Mouse (Mus musculus) heart, postnatal 0 days (tissue): ENCODE data around the gene Ifi206. TPM values are rescaled to one million over a fixed set of nuclear protein-coding genes. Genes with fewer than 3 reads are reported as not detected.
"Not testable (repeated sequence)": the region's sequence is repeated elsewhere in the genome, so short reads cannot be mapped to it uniquely, and the experiment has no call there.

Experiments
- ATAC-seq: fragments of 200-750 bp; cut with Nextera tagmentation; 2 replicates; pipeline ENCODE4 v1.8.0; 2017; ENCODE audit warnings: low read depth, moderate number of reproducible peaks, moderate library complexity; ENCODE audit not compliant: insufficient read depth
- DNase-seq: peaks from one replicate; pipeline ENCODE4 v3.0.0-alpha.2; 2016; ENCODE audit warnings: low spot score
- H3K27ac ChIP-seq: fragments of 300-500 bp; sonication (generic); 2 replicates; pipeline ENCODE4 v1.5.1; 2014; ENCODE audit warnings: low read depth, mild to moderate bottlenecking
- H3K27me3 ChIP-seq: fragments of 300-500 bp; sonication (generic); 2 replicates; pipeline ENCODE4 v1.6.1; 2014; ENCODE audit warnings: low read length, mixed read lengths; ENCODE audit not compliant: control insufficient read depth, insufficient read depth
- H3K36me3 ChIP-seq: fragments of 300-500 bp; sonication (generic); replicated peaks from 2 replicates; pipeline ENCODE4 v1.6.1; 2014; ENCODE audit warnings: low read length, mixed read lengths; ENCODE audit not compliant: control insufficient read depth, insufficient read depth
- H3K4me1 ChIP-seq: fragments of 300-500 bp; sonication (generic); 2 replicates; pipeline ENCODE4 v1.6.1; 2014; ENCODE audit warnings: antibody characterized with exemption; ENCODE audit not compliant: control insufficient read depth, insufficient read depth
- H3K4me2 ChIP-seq: fragments of 300-500 bp; sonication (generic); 2 replicates; pipeline ENCODE4 v1.6.1; 2014; ENCODE audit warnings: low read depth, mild to moderate bottlenecking, low read length, moderate library complexity
- H3K4me3 ChIP-seq: fragments of 300-500 bp; sonication (generic); 2 replicates; pipeline ENCODE4 v1.5.1; 2014; ENCODE audit warnings: low read depth, low read length
- H3K9ac ChIP-seq: fragments of 300-500 bp; sonication (generic); replicated peaks from 2 replicates; pipeline ENCODE4 v1.6.1; 2014; ENCODE audit warnings: low read depth, low read length, mixed read lengths
- H3K9me3 ChIP-seq: fragments of 300-500 bp; sonication (generic); replicated peaks from 2 replicates; pipeline ENCODE4 v1.6.1; 2016; ENCODE audit warnings: low read length; ENCODE audit not compliant: control insufficient read depth
- EP300 ChIP-seq: IDR thresholded peaks from 2 replicates; pipeline ENCODE4 v1.6.1; 2016; ENCODE audit warnings: antibody characterized with exemption, low read depth
- WGBS: fragments of 180-500 bp; shearing (Covaris S2); extraction: QIAGEN DNeasy Blood & Tissue Kit; methylation state at CpG from one replicate; pipeline ENCODE4 v1.1.7; 2014; 5-methylcytosine and 5-hydroxymethylcytosine counted together
- polyA plus RNA-seq: library from polyadenylated mRNA; unstranded; fragments of >200 nt; fragmentation: Nextera tagmentation; extraction: Ambion mirVana; gene quantifications from 2 replicates; pipeline ENCODE4 v1.2.1, GENCODE M21; 2015
- total RNA-seq: library from RNA; depleted of rRNA; stranded (reverse); fragments of >200 nt; gene quantifications from 2 replicates; pipeline ENCODE4 v1.2.3, GENCODE M21; 2014; ENCODE audit warnings: low replicate concordance; rRNA removed

Ifi206 gene
- 0.04 and 0.27 TPM in 2 replicates for total RNA-seq
- 0.14 TPM in 2 replicates for polyA plus RNA-seq

DNA sequence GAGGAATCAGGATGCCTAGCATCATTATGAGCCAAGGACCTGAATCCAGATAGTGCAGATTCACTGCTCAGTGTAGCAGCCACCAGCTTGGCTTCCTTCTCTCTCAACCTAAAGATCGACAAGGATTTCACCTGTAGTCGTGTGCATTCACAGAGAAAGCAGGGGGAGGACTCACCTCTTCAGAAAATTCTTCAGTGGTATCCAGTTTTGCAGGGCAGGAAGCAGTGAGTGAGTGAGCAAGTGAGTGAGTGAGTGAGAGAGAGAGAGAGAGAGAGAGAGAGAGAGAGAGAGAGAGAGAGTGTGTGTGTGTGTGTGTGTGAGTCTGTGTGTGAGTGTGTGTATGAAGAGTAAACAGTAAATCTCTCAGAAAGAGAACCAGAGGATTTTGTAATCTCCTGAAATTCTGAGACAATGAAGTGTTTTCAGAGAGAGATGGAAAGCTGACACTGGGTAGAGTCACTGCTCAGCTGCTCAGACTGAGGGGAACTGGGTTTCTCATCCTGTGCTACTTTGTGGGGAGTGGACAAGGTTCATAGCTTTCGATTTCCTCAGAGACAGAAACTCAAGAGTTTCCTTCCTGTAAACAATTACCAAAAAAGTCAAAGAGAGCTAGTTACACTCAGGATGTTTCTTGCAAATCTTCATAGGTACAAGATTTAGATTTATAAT lies at the start of gene Ifi206:
Gene Ifi206 (minus strand): TSS at position 230 of the 669 bp plus-strand sequence.
- not testable (repeated sequence) for H3K36me3 ChIP-seq, H3K4me1 ChIP-seq, H3K4me2 ChIP-seq, H3K9me3 ChIP-seq, H3K9ac ChIP-seq, H3K27me3 ChIP-seq, ATAC-seq, H3K4me3 ChIP-seq, H3K27ac ChIP-seq, DNase-seq
- 61% methylated on average over 3 of the region's 3 CpGs for WGBS

DNA sequence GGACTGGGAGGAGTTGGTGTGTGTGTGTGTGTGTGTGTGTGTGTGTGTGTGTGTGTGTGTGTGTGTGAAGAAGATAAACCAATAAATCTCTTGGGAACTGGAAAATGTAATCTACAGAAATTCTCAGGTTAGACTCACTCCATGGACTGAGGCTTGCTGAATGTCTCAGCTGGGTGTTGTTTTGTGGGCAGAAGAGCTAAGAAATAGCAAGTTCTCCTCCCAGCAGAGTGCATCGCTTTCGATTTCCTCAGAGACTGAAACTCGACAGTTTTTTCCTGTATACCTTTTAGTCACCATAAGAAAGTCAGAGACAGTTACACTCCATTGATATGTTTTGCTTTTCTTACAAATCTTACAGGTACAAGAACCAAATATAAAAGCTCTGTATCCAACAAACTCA lies 45.0 kb upstream of the Ifi206 start, which contains the start of gene Ifi214:
Gene Ifi214 (minus strand): TSS at position 167 of the 400 bp plus-strand sequence.
- H3K4me3 ChIP-seq, H3K4me1 ChIP-seq, ATAC-seq, H3K4me2 ChIP-seq, H3K9me3 ChIP-seq, H3K27ac ChIP-seq, H3K9ac ChIP-seq, H3K36me3 ChIP-seq, H3K27me3 ChIP-seq, DNase-seq: not testable (repeated sequence)
- 79% methylated on average over 3 of the region's 3 CpGs for WGBS

GRCm38 (mm10) chr1:173521452-173521851 lies 30.6 kb upstream of the Ifi206 start:
- no peak for ATAC-seq
- DNase-seq: no peak
- H3K4me2 ChIP-seq: no peak overlapping the region
- H3K9me3 ChIP-seq: no peaks in the 10 kb centered on the region
- H3K4me3 ChIP-seq: no peak overlapping the region
- H3K27me3 ChIP-seq: no peaks in the 10 kb centered on the region
- H3K27ac ChIP-seq: no peak overlapping the region
- H3K9ac ChIP-seq: no peak overlapping the region
- no peaks in the 10 kb centered on the region for H3K4me1 ChIP-seq
- no peak for TF ChIP-seq EP300
- no peaks in the 10 kb centered on the region for H3K36me3 ChIP-seq

DNA sequence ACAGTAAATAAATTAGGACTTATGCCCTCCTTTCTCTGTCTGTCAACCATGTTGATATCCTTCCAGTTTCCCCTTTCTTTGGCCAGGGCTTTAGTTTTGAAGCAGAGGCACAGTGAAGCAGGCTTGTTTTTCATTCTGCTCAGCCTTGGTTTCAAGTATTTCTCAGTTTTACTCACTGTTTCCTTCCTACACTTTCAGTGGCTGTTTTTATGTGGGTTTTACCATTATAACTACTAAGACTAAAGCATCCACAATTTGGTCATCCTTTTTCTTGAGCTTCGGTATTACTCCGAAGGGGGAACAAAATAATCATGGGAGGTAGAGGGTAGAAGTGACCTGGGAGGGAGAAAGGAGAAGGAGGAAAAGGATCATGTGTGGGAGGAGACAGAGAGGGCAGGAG lies 19.8 kb upstream of the Ifi206 start:
- WGBS: 80% methylated on average over 2 of the region's 2 CpGs
- H3K4me3 ChIP-seq, H3K27ac ChIP-seq, H3K36me3 ChIP-seq, H3K27me3 ChIP-seq, H3K4me2 ChIP-seq, ATAC-seq, H3K4me1 ChIP-seq, H3K9me3 ChIP-seq, DNase-seq, H3K9ac ChIP-seq: not testable (repeated sequence)

GRCm38 (mm10) chr1:173491483-173491882 lies 642 bp upstream of the Ifi206 start:
- ATAC-seq, H3K27ac ChIP-seq, H3K9ac ChIP-seq, H3K9me3 ChIP-seq, H3K4me2 ChIP-seq, H3K27me3 ChIP-seq, H3K36me3 ChIP-seq, H3K4me3 ChIP-seq, H3K4me1 ChIP-seq, DNase-seq: not testable (repeated sequence)

- not testable (repeated sequence) for ATAC-seq, H3K27ac ChIP-seq, DNase-seq, H3K4me1 ChIP-seq, H3K4me2 ChIP-seq, H3K9ac ChIP-seq, H3K27me3 ChIP-seq, H3K4me3 ChIP-seq, H3K36me3 ChIP-seq, H3K9me3 ChIP-seq
- WGBS: 72% methylated on average over 3 of the region's 3 CpGs
Observed at GRCm38 (mm10) chr1:173481182-173481574, 9.7 kb downstream of the Ifi206 start.

GRCm38 (mm10) chr1:173480399-173481181 lies 10.3 kb downstream of the Ifi206 start:
- H3K36me3 ChIP-seq, DNase-seq, H3K9ac ChIP-seq, H3K4me2 ChIP-seq, H3K4me3 ChIP-seq, H3K27ac ChIP-seq, H3K9me3 ChIP-seq, ATAC-seq, H3K4me1 ChIP-seq, H3K27me3 ChIP-seq: not testable (repeated sequence)
- 79% methylated on average over 5 of the region's 5 CpGs for WGBS
